Mouse (Mus musculus) kidney, embryonic 16.5 days (tissue): ENCODE results near the gene Itm2b. TPM values are rescaled to one million over a fixed set of nuclear protein-coding genes. Genes with fewer than 3 reads are reported as not detected.

ENCODE experiments used
- ATAC-seq: fragments of 200-750 bp; cut with Nextera tagmentation; 2 replicates; pipeline ENCODE4 v1.8.0; 2017; ENCODE audit warnings: moderate TSS enrichment; ENCODE audit not compliant: low FRiP score, low TSS enrichment
- H3K27ac ChIP-seq: fragments of 300-500 bp; sonication (generic); 2 replicates; pipeline ENCODE4 v1.5.1; 2014; ENCODE audit warnings: low read length
- H3K27me3 ChIP-seq: fragments of 300-500 bp; sonication (generic); 2 replicates; pipeline ENCODE4 v1.6.1; 2014; ENCODE audit warnings: low read length, control low read depth, mixed read lengths; ENCODE audit not compliant: insufficient read depth
- H3K36me3 ChIP-seq: fragments of 300-500 bp; sonication (generic); 2 replicates; pipeline ENCODE4 v1.6.1; 2014; ENCODE audit warnings: low read length, control low read depth, mixed read lengths; ENCODE audit not compliant: insufficient read depth
- H3K4me1 ChIP-seq: fragments of 300-500 bp; sonication (generic); 2 replicates; pipeline ENCODE4 v1.6.1; 2014; ENCODE audit warnings: low read length, control low read depth, mixed read lengths; ENCODE audit not compliant: insufficient read depth
- H3K4me2 ChIP-seq: fragments of 300-500 bp; sonication (generic); replicated peaks from 2 replicates; pipeline ENCODE4 v1.6.1; 2014; ENCODE audit warnings: low read depth, low read length
- H3K4me3 ChIP-seq: fragments of 300-500 bp; sonication (generic); 2 replicates; pipeline ENCODE4 v1.5.1; 2014; ENCODE audit warnings: mild to moderate bottlenecking, low read length
- H3K9ac ChIP-seq: fragments of 300-500 bp; sonication (generic); replicated peaks from 2 replicates; pipeline ENCODE4 v1.6.1; 2014; ENCODE audit warnings: low read length
- H3K9me3 ChIP-seq: fragments of 300-500 bp; sonication (generic); 2 replicates; pipeline ENCODE4 v1.6.1; 2016; ENCODE audit warnings: low read length, control low read depth
- WGBS: fragments of 180-500 bp; shearing (Covaris S2); extraction: QIAGEN DNeasy Blood & Tissue Kit; methylation state at CpG from one replicate; pipeline ENCODE4 v1.1.7; 2014; 5-methylcytosine and 5-hydroxymethylcytosine counted together
- polyA plus RNA-seq: library from polyadenylated mRNA; unstranded; fragments of >200 nt; fragmentation: Nextera tagmentation; extraction: Ambion mirVana; gene quantifications from 2 replicates; pipeline ENCODE4 v1.2.1, GENCODE M21; 2015

Gene Itm2b
- polyA plus RNA-seq, 1 experiment from 2014 or later = 1,137 TPM

DNA sequence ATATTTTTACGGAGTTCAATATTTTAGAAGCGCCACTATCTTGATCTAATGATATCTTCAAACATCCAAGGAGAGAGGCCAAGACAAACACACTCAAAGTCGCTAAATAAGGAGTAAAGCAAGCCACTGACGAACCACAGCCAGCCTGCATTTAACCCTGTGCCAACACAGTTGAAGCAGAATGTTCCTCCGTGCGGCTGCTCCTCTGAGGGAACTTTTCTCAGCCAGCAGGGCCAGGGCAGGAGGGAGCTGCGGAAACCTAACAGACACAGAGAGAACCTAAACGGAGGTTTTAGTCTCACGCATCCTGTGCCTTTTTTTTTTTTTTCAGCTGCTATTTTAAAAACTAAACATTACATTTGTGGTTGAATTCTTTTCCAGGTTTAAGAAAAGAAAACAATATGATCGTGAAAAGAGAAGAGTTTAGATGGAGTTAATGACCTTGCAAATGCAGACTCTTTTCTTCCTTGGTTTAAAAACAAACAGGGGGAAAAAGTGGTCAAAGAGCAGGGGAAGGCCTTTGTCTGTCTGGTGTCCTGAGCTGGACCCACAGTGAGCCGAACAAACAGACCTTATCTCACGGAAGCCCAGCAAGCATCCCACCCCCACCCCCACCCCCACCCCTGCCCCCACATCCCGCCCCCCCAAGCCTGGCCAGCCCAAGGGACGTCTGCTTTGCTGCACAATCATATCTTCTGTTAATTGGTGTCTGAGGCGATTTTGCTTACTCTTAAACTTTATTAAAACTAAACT, 15.0 kb upstream of the Itm2b start:
- Histone ChIP-seq H3K4me3 (no peak overlapping the region), H3K36me3 (no peaks in the 10 kb centered on the region), H3K27ac (no peak overlapping the region), H3K27me3 (no peaks in the 10 kb centered on the region), H3K9ac (0 out of 2 replicates have a peak overlapping the region, but pooled peaks have one; percentile 1), H3K4me1 (peaks cover 6% of the 10 kb centered on the region), H3K9me3 (no peaks in the 10 kb centered on the region), H3K4me2 (0 out of 2 replicates have a peak overlapping the region, but pooled peaks have one; percentile 0)
- ATAC-seq = no peak
- 24% methylated on average over 15 of the region's 15 CpGs for WGBS

DNA sequence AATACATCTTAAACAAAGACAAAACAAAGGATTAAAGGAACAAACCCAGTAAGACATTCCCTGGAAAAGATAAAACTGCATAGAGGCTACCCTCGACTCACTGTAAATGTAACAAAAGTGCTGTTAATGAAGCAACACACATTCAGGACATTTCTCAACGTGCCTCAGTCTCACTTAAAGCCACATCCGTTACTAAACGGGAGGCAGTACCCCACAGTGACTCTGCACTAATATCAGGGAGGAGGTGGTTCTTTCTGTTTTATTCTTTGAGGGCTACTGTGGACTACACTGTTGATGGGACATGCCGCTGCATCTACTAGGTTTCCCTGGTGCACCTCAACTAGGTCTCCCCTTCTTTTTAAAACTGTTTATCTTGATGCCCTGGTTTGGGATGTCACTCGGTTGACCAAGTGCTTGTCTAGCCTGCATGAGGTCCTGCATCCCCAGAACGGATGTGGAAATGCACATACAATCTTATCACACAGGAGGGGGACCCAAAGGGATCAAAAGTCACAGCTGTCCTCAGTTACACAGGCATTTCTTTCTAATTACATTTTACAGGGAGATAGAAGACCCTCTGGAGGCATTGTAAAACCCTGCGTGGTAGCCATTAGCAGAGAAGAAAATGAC, 13.4 kb upstream of the Itm2b start:
- Histone ChIP-seq H3K36me3 (no peaks in the 10 kb centered on the region), H3K4me3 (no peak overlapping the region), H3K4me2 (no peak overlapping the region), H3K4me1 (peaks cover 6% of the 10 kb centered on the region), H3K27me3 (no peaks in the 10 kb centered on the region), H3K9ac (no peak overlapping the region), H3K27ac (no peak overlapping the region), H3K9me3 (no peaks in the 10 kb centered on the region)
- ATAC-seq = no peak
- 76% methylated on average over 8 of the region's 8 CpGs for WGBS

DNA sequence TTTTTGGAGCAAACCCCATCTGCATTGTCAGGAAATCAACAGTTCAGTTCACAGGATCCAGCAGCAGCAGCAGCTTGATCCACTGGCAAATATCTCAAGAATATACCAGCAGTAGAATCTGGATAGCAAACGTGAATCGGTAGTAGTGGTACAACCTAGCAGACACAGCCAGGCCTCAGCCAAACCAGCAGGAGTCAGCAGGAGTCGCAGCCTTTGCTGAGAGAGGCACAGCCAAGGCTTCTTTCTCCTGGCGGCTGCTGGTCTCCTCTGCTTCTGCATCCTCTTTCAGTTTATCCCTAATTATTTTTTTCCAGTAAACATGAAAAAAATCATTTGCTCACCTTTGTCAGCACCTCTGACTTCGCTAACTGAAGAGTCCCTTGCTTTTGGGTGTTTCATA, 10.7 kb upstream of the Itm2b start:
- Histone ChIP-seq H3K27ac (no peak overlapping the region), H3K9ac (no peak overlapping the region), H3K9me3 (no peaks in the 10 kb centered on the region), H3K4me2 (no peak overlapping the region), H3K4me3 (no peak overlapping the region), H3K4me1 (no peaks in the 10 kb centered on the region), H3K36me3 (no peaks in the 10 kb centered on the region), H3K27me3 (no peaks in the 10 kb centered on the region)
- 77% methylated on average over 5 of the region's 5 CpGs for WGBS
- no peak for ATAC-seq

DNA sequence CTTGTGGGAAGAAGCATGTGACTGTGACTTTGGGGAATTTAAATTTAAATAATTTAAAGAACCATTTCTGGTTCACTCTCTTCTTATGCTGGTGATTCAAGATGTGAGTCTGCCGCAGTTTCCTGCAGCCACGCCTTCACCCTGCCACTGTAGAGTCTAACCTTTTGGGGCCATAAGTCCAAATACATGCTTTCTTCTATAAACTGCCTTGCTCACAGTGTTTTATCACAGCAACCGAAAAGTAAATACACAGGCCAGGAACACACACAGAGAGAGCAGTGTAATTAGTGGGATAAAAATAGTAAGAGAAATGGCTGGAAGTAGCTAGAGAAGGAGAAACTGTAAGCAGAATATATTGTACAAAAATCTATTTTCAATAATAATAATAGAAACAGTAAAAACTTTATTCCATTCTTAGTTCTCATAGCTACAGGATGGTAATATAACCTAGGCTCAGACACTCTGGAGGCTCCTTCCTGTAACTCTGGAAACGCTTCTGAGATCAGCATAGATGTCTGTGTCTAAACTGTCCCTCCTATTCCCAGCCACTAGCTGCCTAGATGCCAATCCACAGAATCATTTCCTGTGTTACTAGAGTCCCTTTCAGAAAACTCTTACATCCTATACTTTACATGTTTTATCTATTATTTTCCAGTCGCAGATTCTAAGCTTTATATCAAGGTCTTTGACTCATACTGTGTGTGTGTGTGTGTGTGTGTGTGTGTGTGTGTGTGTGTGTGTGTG, 9.3 kb upstream of the Itm2b start:
- ATAC-seq = no peak
- Histone ChIP-seq H3K9ac (no peak overlapping the region), H3K9me3 (no peaks in the 10 kb centered on the region), H3K4me2 (no peak overlapping the region), H3K36me3 (no peaks in the 10 kb centered on the region), H3K27me3 (no peaks in the 10 kb centered on the region), H3K27ac (no peak overlapping the region), H3K4me1 (0 out of 2 replicates have a peak, but pooled peaks cover 2% of the 10 kb centered on the region), H3K4me3 (no peak overlapping the region)
- WGBS = 72% methylated on average over 5 of the region's 5 CpGs

DNA sequence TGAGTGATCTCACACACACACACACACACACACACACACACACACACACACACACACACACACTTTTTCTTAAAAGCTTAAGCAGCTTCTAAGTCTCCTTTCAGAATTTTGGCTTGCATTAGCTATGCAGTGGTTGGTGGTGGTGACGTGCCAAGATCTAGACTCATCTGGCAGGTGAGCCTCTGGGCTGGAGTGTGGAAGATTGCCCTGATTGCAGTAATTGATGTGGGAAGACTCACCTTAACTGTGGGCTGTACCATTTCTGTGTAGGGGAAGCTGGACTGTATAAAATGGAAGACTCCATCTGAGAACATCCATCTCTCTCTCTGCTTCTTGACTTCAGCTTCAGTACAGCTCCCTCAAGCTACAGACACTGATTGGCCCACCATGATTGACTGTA, 6.4 kb upstream of the Itm2b start:
- no peaks in the 10 kb centered on the region for H3K27me3 ChIP-seq
- no peaks in the 10 kb centered on the region for H3K36me3 ChIP-seq
- no peak overlapping the region for H3K4me3 ChIP-seq
- 81% methylated on average over 1 of the region's 1 CpGs for whole genome bisulfite sequencing
- no peak overlapping the region for H3K9ac ChIP-seq
- no peaks in the 10 kb centered on the region for H3K9me3 ChIP-seq
- no peak for ATAC-seq
- peaks cover 17% of the 10 kb centered on the region for H3K4me1 ChIP-seq
- no peak overlapping the region for H3K27ac ChIP-seq
- H3K4me2 ChIP-seq = no peak overlapping the region

DNA sequence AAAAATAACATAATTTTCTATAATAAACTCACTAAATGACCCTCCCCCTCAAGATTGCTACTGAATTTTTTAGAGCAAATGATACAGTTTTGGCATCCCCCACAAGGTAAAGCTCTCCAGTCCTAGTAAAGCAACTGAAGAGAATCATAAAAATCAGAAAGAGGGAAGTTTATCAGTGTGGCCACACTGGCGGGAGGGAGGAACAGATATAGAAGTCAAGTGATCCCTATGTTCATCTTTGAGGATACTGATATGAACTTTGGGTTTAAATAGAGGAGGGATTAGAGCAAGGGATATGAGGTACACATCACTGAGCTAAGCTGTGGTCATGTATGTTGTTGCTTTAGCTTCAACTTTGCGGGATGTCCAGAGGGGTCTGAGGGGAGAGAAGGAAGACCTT, 5.1 kb upstream of the Itm2b start:
- Histone ChIP-seq H3K27me3 (no peaks in the 10 kb centered on the region), H3K9me3 (no peaks in the 10 kb centered on the region), H3K4me1 (peaks cover 26% of the 10 kb centered on the region), H3K4me3 (no peak overlapping the region), H3K36me3 (no peaks in the 10 kb centered on the region), H3K4me2 (no peak overlapping the region), H3K27ac (no peak overlapping the region), H3K9ac (no peak overlapping the region)
- 89% methylated on average over 2 of the region's 2 CpGs for WGBS
- ATAC-seq = no peak

DNA sequence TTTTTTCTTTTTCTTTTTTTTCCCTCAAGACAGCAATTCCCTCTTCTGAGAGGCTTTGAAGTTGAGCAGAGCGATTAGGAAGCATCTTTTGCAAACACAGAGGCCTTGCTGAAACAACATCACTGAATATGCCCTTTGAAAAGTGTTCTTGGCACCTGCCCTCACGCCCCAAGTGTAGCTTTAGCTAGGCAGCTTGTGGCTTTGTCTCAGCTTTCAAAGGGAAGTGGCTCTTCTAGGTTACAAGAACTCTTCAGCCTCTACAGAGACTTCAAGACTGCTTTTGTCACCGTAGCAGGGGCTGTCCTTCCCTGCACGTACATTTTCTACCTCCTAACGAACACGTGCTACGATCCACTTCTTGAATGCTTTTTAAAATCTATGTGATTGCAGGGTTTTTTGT, 4.0 kb upstream of the Itm2b start:
- ATAC-seq = no peak
- Histone ChIP-seq H3K9ac (0 out of 2 replicates have a peak overlapping the region, but pooled peaks have one; percentile 9), H3K4me2 (0 out of 2 replicates have a peak overlapping the region, but pooled peaks have one; percentile 25)

DNA sequence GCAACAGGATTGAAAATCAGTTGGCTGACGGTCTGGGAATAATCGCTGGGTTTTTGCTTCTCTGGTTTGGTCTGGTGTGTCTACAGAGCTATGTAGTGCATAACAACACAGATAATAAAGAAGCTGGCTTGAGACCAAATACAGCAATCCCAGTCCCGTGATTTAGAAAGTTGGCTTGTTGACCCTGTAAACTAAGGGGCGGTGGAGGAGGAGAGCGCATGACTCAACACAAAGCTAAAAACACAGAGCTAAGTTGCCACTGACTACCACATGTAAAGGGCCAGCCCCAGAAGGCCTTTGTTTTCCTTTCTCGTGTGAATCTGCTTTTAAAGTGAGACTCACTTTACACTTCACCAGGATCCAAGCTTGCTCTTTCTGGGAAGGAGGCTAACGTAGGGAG, 3.5 kb upstream of the Itm2b start:
- 24% methylated on average over 7 of the region's 7 CpGs for WGBS
- Histone ChIP-seq H3K4me2 (peak overlapping the region; percentile 25; the same call in 1 of the 2 replicates), H3K4me1 (peaks cover 28% of the 10 kb centered on the region), H3K27ac (peak overlapping the region; percentile 91), H3K27me3 (no peaks in the 10 kb centered on the region), H3K9me3 (no peaks in the 10 kb centered on the region), H3K4me3 (no peak overlapping the region), H3K36me3 (no peaks in the 10 kb centered on the region), H3K9ac (no peak overlapping the region)
- ATAC-seq = no peak

More for the DNA sequence above, 4.0 kb upstream of the Itm2b start:
- no peaks in the 10 kb centered on the region for H3K27me3 ChIP-seq
- no peaks in the 10 kb centered on the region for H3K36me3 ChIP-seq
- 37% methylated on average over 7 of the region's 7 CpGs for WGBS
- peak overlapping the region; percentile 91 for H3K27ac ChIP-seq
- H3K4me1 ChIP-seq = peaks cover 26% of the 10 kb centered on the region
- no peaks in the 10 kb centered on the region for H3K9me3 ChIP-seq
- H3K4me3 ChIP-seq = no peak overlapping the region

DNA sequence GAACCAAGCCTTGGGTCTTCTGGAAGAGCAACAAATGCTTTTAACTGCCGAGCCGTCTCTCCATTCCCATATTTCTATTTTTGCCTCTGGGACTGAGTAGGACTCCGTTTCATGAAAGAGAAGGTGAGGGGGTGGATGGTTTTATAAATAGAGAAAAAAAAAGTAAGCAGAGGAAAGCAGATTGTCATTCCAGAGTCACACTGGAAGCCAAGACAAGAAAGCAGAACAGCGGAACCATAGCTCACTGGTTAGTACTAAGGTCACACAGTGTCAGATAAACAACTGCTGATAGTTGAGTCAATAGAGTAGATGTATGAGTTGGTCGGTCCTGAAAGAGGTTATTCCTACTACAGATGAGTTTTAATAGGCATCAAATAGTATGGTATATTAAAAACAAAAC, 1.4 kb upstream of the Itm2b start:
- 66% methylated on average over 5 of the region's 5 CpGs for WGBS
- no peak for ATAC-seq
- peaks cover 49% of the 10 kb centered on the region for H3K4me1 ChIP-seq

More for the DNA sequence above, 1.4 kb upstream of the Itm2b start:
- H3K9ac ChIP-seq = no peak overlapping the region
- no peak overlapping the region for H3K4me3 ChIP-seq
- H3K36me3 ChIP-seq = no peaks in the 10 kb centered on the region
- H3K9me3 ChIP-seq = no peaks in the 10 kb centered on the region
- H3K27me3 ChIP-seq = no peaks in the 10 kb centered on the region
- peak overlapping the region; percentile 98; the same call in 1 of the 2 replicates for H3K27ac ChIP-seq
- H3K4me2 ChIP-seq = no peak overlapping the region
